Mouse (Mus musculus) liver, adult 2 months (tissue): ENCODE results near the gene Tmprss11f. TPM values are rescaled to one million over a fixed set of nuclear protein-coding genes. Genes with fewer than 3 reads are reported as not detected.
"Not testable (repeated sequence)": the region's sequence is repeated elsewhere in the genome, so short reads cannot be mapped to it uniquely, and the experiment has no call there.

Experiments used
- DNase-seq: peaks from one replicate; pipeline ENCODE4 v3.0.0-alpha.2; 2011; ENCODE audit warnings: low read depth, low spot score; ENCODE audit errors: extremely low read depth
- H3K27ac ChIP-seq: fragments of 200-500 bp; replicated peaks from 2 replicates; pipeline ENCODE4 v1.5.1; 2012; ENCODE audit warnings: low read depth, mild to moderate bottlenecking, control low read depth, inconsistent platforms, low read length; ENCODE audit not compliant: insufficient read depth
- H3K27me3 ChIP-seq: fragments of 200-500 bp; 2 replicates; pipeline ENCODE4 v1.6.1; 2012; ENCODE audit warnings: mild to moderate bottlenecking, moderate library complexity, low read length, inconsistent platforms; ENCODE audit not compliant: control insufficient read depth, insufficient read depth
- H3K36me3 ChIP-seq: fragments of 200-500 bp; 2 replicates; pipeline ENCODE4 v1.6.1; 2012; ENCODE audit warnings: low read length, inconsistent platforms; ENCODE audit not compliant: control insufficient read depth, insufficient read depth
- H3K4me1 ChIP-seq: fragments of 200-500 bp; 2 replicates; pipeline ENCODE4 v1.6.1; 2011; ENCODE audit warnings: low read length; ENCODE audit not compliant: control insufficient read depth, insufficient read depth
- H3K4me3 ChIP-seq: fragments of 200-500 bp; 2 replicates; pipeline ENCODE4 v1.5.1; 2011; ENCODE audit warnings: low read depth, mild to moderate bottlenecking, control low read depth, low read length, moderate library complexity; ENCODE audit not compliant: insufficient read depth
- H3K79me2 ChIP-seq: fragments of 200-500 bp; 2 replicates; pipeline ENCODE4 v1.6.1; 2012; ENCODE audit warnings: inconsistent platforms, mild to moderate bottlenecking, low read length, moderate library complexity; ENCODE audit not compliant: control insufficient read depth, insufficient read depth
- H3K9ac ChIP-seq: fragments of 200-500 bp; 2 replicates; pipeline ENCODE4 v1.6.1; 2012; ENCODE audit warnings: low read depth, mild to moderate bottlenecking, control low read depth, inconsistent platforms, low read length
- CTCF ChIP-seq: fragments of 200-500 bp; IDR thresholded peaks from 2 replicates; pipeline ENCODE4 v1.5.1; 2011; ENCODE audit warnings: low read depth, low read length, control low read depth
- POLR2A ChIP-seq: fragments of 200-500 bp; IDR thresholded peaks from 2 replicates; pipeline ENCODE4 v1.6.1; 2011; ENCODE audit warnings: low read length, control low read depth; ENCODE audit not compliant: insufficient read depth; ENCODE audit errors: extremely low read depth
- WGBS: fragments of 180-500 bp; shearing (Covaris S2); methylation state at CpG from one replicate; pipeline ENCODE4 v1.1.7; 2018; 5-methylcytosine and 5-hydroxymethylcytosine counted together
- polyA plus RNA-seq: library from polyadenylated mRNA; depleted of rRNA; stranded (reverse); fragments of >200 nt; gene quantifications from 2 replicates; pipeline ENCODE4 v1.2.3, GENCODE M21; 2012; rRNA removed
- total RNA-seq: library from RNA; depleted of rRNA; stranded (reverse); fragments of >200 nt; gene quantifications from 2 replicates; pipeline ENCODE4 v1.2.3, GENCODE M21; 2014; rRNA removed

Tmprss11f gene
- total RNA-seq (not detected in 2 replicates), polyA plus RNA-seq (not detected in 2 replicates)

GRCm38 (mm10) chr5:86632324-86632723 lies at the start of gene Tmprss11f:
Gene Tmprss11f (minus strand): TSS chr5:86632424.
- DNase-seq, result no peak
- H3K9ac ChIP-seq, result no peak within 1 kb of the TSS
- H3K79me2 ChIP-seq, result no peaks in the 10 kb centered on the region
- no peak for TF ChIP-seq CTCF
- TF ChIP-seq POLR2A, result no peak
- H3K36me3 ChIP-seq, result no peaks in the 10 kb centered on the region
- H3K27ac ChIP-seq, result no peak within 1 kb of the TSS
- H3K27me3 ChIP-seq, result no peaks in the 10 kb centered on the region
- 79% methylated on average over 5 of the region's 5 CpGs for WGBS
- no peaks in the 10 kb centered on the region for H3K4me1 ChIP-seq
- H3K4me3 ChIP-seq, result no peak within 1 kb of the TSS

GRCm38 (mm10) chr5:86676262-86676661 lies 44.0 kb upstream of the Tmprss11f start, which contains the start of gene Tmprss11b:
Gene Tmprss11b (minus strand): TSS chr5:86676362.
- no peaks in the 10 kb centered on the region for H3K36me3 ChIP-seq
- 75% methylated on average over 5 of the region's 5 CpGs for WGBS
- no peak for TF ChIP-seq POLR2A
- TF ChIP-seq CTCF, result no peak
- no peak within 1 kb of the TSS for H3K27ac ChIP-seq
- no peaks in the 10 kb centered on the region for H3K79me2 ChIP-seq
- H3K4me1 ChIP-seq, result no peaks in the 10 kb centered on the region
- no peak within 1 kb of the TSS for H3K4me3 ChIP-seq
- DNase-seq, result no peak
- H3K9ac ChIP-seq, result no peak within 1 kb of the TSS
- H3K27me3 ChIP-seq, result no peaks in the 10 kb centered on the region

- H3K4me1 ChIP-seq, H3K27ac ChIP-seq, H3K4me3 ChIP-seq, H3K9ac ChIP-seq, H3K27me3 ChIP-seq, H3K79me2 ChIP-seq, H3K36me3 ChIP-seq: not testable (repeated sequence)
- 34% methylated on average over 4 of the region's 4 CpGs for WGBS
- peak; percentile 27 for DNase-seq
- peak; percentile 45 for TF ChIP-seq CTCF
Observed at GRCm38 (mm10) chr5:86649185-86649584, 17.0 kb upstream of the Tmprss11f start.

GRCm38 (mm10) chr5:86640795-86641194 lies 8.6 kb upstream of the Tmprss11f start:
- WGBS, result 60% methylated on average over 3 of the region's 3 CpGs
- no peak overlapping the region for H3K27ac ChIP-seq
- H3K27me3 ChIP-seq, result no peaks in the 10 kb centered on the region
- H3K4me3 ChIP-seq, result no peak overlapping the region
- no peak overlapping the region for H3K9ac ChIP-seq
- H3K79me2 ChIP-seq, result no peaks in the 10 kb centered on the region
- no peaks in the 10 kb centered on the region for H3K36me3 ChIP-seq
- TF ChIP-seq POLR2A (no peak), CTCF (no peak)
- H3K4me1 ChIP-seq, result no peaks in the 10 kb centered on the region
- DNase-seq, result no peak

GRCm38 (mm10) chr5:86630700-86631099 lies 1.5 kb downstream of the Tmprss11f start:
- Histone ChIP-seq H3K4me1 (no peaks in the 10 kb centered on the region), H3K79me2 (no peaks in the 10 kb centered on the region), H3K9ac (no peak overlapping the region), H3K4me3 (no peak overlapping the region), H3K27me3 (no peaks in the 10 kb centered on the region), H3K36me3 (no peaks in the 10 kb centered on the region), H3K27ac (no peak overlapping the region)
- WGBS, result 75% methylated on average over 2 of the region's 2 CpGs
- no peak for DNase-seq
- TF ChIP-seq CTCF, result no peak
- no peak for TF ChIP-seq POLR2A

GRCm38 (mm10) chr5:86621778-86622177 lies 10.4 kb downstream of the Tmprss11f start:
- Histone ChIP-seq H3K4me1 (no peaks in the 10 kb centered on the region), H3K36me3 (no peaks in the 10 kb centered on the region), H3K27me3 (no peaks in the 10 kb centered on the region), H3K4me3 (no peak overlapping the region), H3K9ac (no peak overlapping the region), H3K27ac (no peak overlapping the region), H3K79me2 (no peaks in the 10 kb centered on the region)
- 78% methylated on average over 1 of the region's 1 CpGs for whole genome bisulfite sequencing
- no peak for TF ChIP-seq CTCF
- no peak for TF ChIP-seq POLR2A
- DNase-seq, result no peak
